Comparison of ENCODE assay signal across 18 mouse cellular contexts in the genomic region with DNA sequence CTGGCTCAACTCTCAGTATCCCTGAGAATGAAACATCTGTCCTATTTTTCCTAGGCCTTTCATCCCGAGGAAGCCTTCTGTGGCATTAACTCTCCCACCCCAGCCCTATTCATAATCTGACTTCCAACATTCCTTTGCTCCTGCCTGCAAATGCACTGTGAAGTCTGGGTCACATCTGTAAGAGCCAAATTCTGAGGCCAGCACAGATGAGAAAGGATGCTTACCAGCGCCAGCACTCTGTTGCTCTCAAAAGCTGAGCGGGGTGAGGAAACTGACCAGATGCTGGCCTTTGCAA. TPM values are rescaled to one million over a fixed set of nuclear protein-coding genes. Genes with fewer than 3 reads are reported as not detected.
DNase-seq lines count a peak whose midpoint lies in the region; ATAC-seq and TF ChIP-seq lines count a peak whose summit lies in the region.
"Had no signal": no experiment of that assay in that cellular context is flagged by ENCODE, and none has a peak within 500 bp of the region (broad histone marks: within the 10 kb centered on the region; RNA-seq: fewer than 3 reads in every experiment).

No protein-coding gene starts in this region.

- TF ChIP-seq CTCF in heart, postnatal 0 days (IDR thresholded peaks at IDR 0.05; ENCODE audit: low read depth): no peak

- peak; percentile 17 for DNase-seq in gastrocnemius, postnatal 14 days
- no peak for DNase-seq in gastrocnemius, postnatal 36 days
- DNase-seq in limb, embryonic 10.5 days (ENCODE audit: low spot score): no peak
- DNase-seq in heart, postnatal 0 days (ENCODE audit: low spot score): peak; percentile 34
- DNase-seq in frontal cortex, postnatal 36 days (ENCODE audit: low spot score in 2 of 2): no peak
- no peak for DNase-seq in adrenal gland, postnatal 10 days
- DNase-seq: cerebellum, adult 2 months had no signal

- H3K27ac ChIP-seq in limb, embryonic 12.5 days: 0 out of 2 replicates have a peak overlapping the region, but pooled peaks have one; percentile 42
- no peak overlapping the region for H3K27ac ChIP-seq in limb, embryonic 10.5 days
- peak overlapping the region; percentile 14 for H3K27ac ChIP-seq in brown adipose tissue, adult 24 weeks (replicated peaks; ENCODE audit: low read depth, low read length)
- H3K27ac ChIP-seq in heart, postnatal 0 days (ENCODE audit: low read depth): peak overlapping the region; percentile 57; the same call in 1 of the 2 replicates
- H3K27ac ChIP-seq: forebrain, embryonic 12.5 days; hindbrain, embryonic 15.5 days; kidney, postnatal 0 days; midbrain, embryonic 10.5 days had no signal

- H3K4me1 ChIP-seq in limb, embryonic 12.5 days (replicated peaks): peaks cover 5% of the 10 kb centered on the region; the same call in 1 of the 2 replicates
- peaks cover 5% of the 10 kb centered on the region; the same call in 1 of the 2 replicates for H3K4me1 ChIP-seq in limb, embryonic 10.5 days
- no peaks in the 10 kb centered on the region for H3K4me1 ChIP-seq in brown adipose tissue, adult 24 weeks (ENCODE audit: control insufficient read depth, insufficient read depth, insufficient read length, low read length)
- no peaks in the 10 kb centered on the region for H3K4me1 ChIP-seq in heart, postnatal 0 days (ENCODE audit: control insufficient read depth, insufficient read depth)
- H3K4me1 ChIP-seq: forebrain, embryonic 12.5 days; hindbrain, embryonic 15.5 days had no signal

- no peak for TF ChIP-seq EP300 in heart, postnatal 0 days (IDR thresholded peaks at IDR 0.05; ENCODE audit: low read depth)

- H3K36me3 ChIP-seq in limb, embryonic 12.5 days: peaks cover 17% of the 10 kb centered on the region
- peaks cover 25% of the 10 kb centered on the region for H3K36me3 ChIP-seq in limb, embryonic 10.5 days
- peaks cover 10% of the 10 kb centered on the region for H3K36me3 ChIP-seq in heart, postnatal 0 days (replicated peaks; ENCODE audit: control insufficient read depth, insufficient read depth, low read length)

- 67% methylated on average over 3 of the region's 3 CpGs for WGBS in limb, embryonic 12.5 days
- WGBS in limb, embryonic 10.5 days: 75% methylated on average over 3 of the region's 3 CpGs
- WGBS in heart, postnatal 0 days: 44% methylated on average over 3 of the region's 3 CpGs

- ATAC-seq in limb, embryonic 12.5 days (ENCODE audit: insufficient number of reproducible peaks, insufficient read depth, low FRiP score, low TSS enrichment, low read depth): no peak
- ATAC-seq in heart, postnatal 0 days (ENCODE audit: insufficient read depth, low read depth): no peak

- no peak overlapping the region for H3K4me2 ChIP-seq in limb, embryonic 12.5 days
- H3K4me2 ChIP-seq in heart, postnatal 0 days (ENCODE audit: low read depth, low read length): no peak overlapping the region
- H3K4me2 ChIP-seq: forebrain, embryonic 12.5 days; hindbrain, embryonic 15.5 days; limb, embryonic 13.5 days had no signal

- H3K4me3 ChIP-seq in limb, embryonic 12.5 days (replicated peaks): no peak overlapping the region
- no peak overlapping the region for H3K4me3 ChIP-seq in limb, embryonic 10.5 days
- no peak overlapping the region for H3K4me3 ChIP-seq in brown adipose tissue, adult 24 weeks (ENCODE audit: insufficient read depth, low read depth, low read length)
- H3K4me3 ChIP-seq in heart, postnatal 0 days (ENCODE audit: low read depth, low read length): no peak overlapping the region
- H3K4me3 ChIP-seq: forebrain, embryonic 12.5 days; hindbrain, embryonic 15.5 days; limb, embryonic 13.5 days; midbrain, embryonic 10.5 days had no signal

- no peaks in the 10 kb centered on the region for H3K9me3 ChIP-seq in limb, embryonic 12.5 days
- no peaks in the 10 kb centered on the region for H3K9me3 ChIP-seq in limb, embryonic 10.5 days (replicated peaks)
- H3K9me3 ChIP-seq in heart, postnatal 0 days (replicated peaks; ENCODE audit: control insufficient read depth, low read length): no peaks in the 10 kb centered on the region
- H3K9me3 ChIP-seq: forebrain, embryonic 12.5 days; hindbrain, embryonic 15.5 days; limb, embryonic 13.5 days; midbrain, embryonic 10.5 days had no signal

- H3K27me3 ChIP-seq in limb, embryonic 12.5 days: no peaks in the 10 kb centered on the region
- no peaks in the 10 kb centered on the region for H3K27me3 ChIP-seq in limb, embryonic 10.5 days (ENCODE audit: low read depth, poor library complexity, severe bottlenecking)
- no peaks in the 10 kb centered on the region for H3K27me3 ChIP-seq in heart, postnatal 0 days (ENCODE audit: control insufficient read depth, insufficient read depth, low read length)
- H3K27me3 ChIP-seq: forebrain, embryonic 12.5 days; hindbrain, embryonic 15.5 days; limb, embryonic 13.5 days had no signal

- H3K9ac ChIP-seq in limb, embryonic 12.5 days (replicated peaks): no peak overlapping the region
- H3K9ac ChIP-seq in heart, postnatal 0 days (replicated peaks; ENCODE audit: low read depth, low read length): no peak overlapping the region
- H3K9ac ChIP-seq: forebrain, embryonic 12.5 days; hindbrain, embryonic 15.5 days; limb, embryonic 13.5 days had no signal

- intact Hi-C loops in gastrocnemius, postnatal 14 days (cut with DNase I; ENCODE audit: low total_unique reads): no loop called here
- intact Hi-C loops in gastrocnemius, postnatal 36 days (cut with DNase I): no loop called here

RNA-seq across cellular contexts. Expression of gene Tm4sf19, which starts 3.8 kb away (rescaled TPM):
- not detected for total RNA-seq in gastrocnemius, postnatal 14 days (2021)
- total RNA-seq in gastrocnemius, postnatal 36 days (2021): not detected
- not detected in 2 replicates for polyA plus RNA-seq in limb, embryonic 12.5 days (2016; fragmentation: Nextera tagmentation; extraction: Ambion mirVana)
- not detected in 2 replicates for polyA plus RNA-seq in limb, embryonic 10.5 days (2016; fragmentation: Nextera tagmentation; extraction: Ambion mirVana)
- polyA plus RNA-seq in brown adipose tissue, adult 24 weeks (2012; ENCODE audit: insufficient read depth, insufficient read length, missing spikeins): not detected in 2 replicates
- total RNA-seq in heart, postnatal 0 days (2014; rRNA removed; ENCODE audit: low replicate concordance): not detected in 2 replicates
- not detected in 2 replicates for polyA plus RNA-seq in heart, postnatal 0 days (2015; fragmentation: Nextera tagmentation; extraction: Ambion mirVana)
- total RNA-seq in adrenal gland, postnatal 10 days (2021): under 1 TPM in 1 of 2 experiments, not detected in 1; 0.42 TPM
- total RNA-seq: adrenal gland, postnatal 4 days; layer of hippocampus, postnatal 10 days had no signal
- polyA plus RNA-seq: cerebellum, adult 2 months; forebrain, embryonic 12.5 days; hindbrain, embryonic 15.5 days; kidney, postnatal 0 days; limb, embryonic 13.5 days; lung, embryonic 16.5 days; midbrain, embryonic 10.5 days; thymus, postnatal 0 days had no signal

RNA-seq across cellular contexts. Expression of gene Tctex1d2, which starts 23.0 kb away (rescaled TPM):
- total RNA-seq in gastrocnemius, postnatal 14 days (2021): 1 to 10 TPM; 4.5 to 5.7 TPM
- total RNA-seq in gastrocnemius, postnatal 36 days (2021): 1 to 10 TPM; 3.3 to 4.8 TPM
- polyA plus RNA-seq in limb, embryonic 12.5 days (2016; fragmentation: Nextera tagmentation; extraction: Ambion mirVana): 31.4 and 31.9 TPM in 2 replicates
- 31.4 and 33.2 TPM in 2 replicates for polyA plus RNA-seq in limb, embryonic 10.5 days (2016; fragmentation: Nextera tagmentation; extraction: Ambion mirVana)
- 8.8 and 12.4 TPM in 2 replicates for polyA plus RNA-seq in brown adipose tissue, adult 24 weeks (2012; ENCODE audit: insufficient read depth, insufficient read length, missing spikeins)
- 11.1 and 18.1 TPM in 2 replicates for total RNA-seq in heart, postnatal 0 days (2014; rRNA removed; ENCODE audit: low replicate concordance)
- 26.8 and 30.3 TPM in 2 replicates for polyA plus RNA-seq in heart, postnatal 0 days (2015; fragmentation: Nextera tagmentation; extraction: Ambion mirVana)
- total RNA-seq in adrenal gland, postnatal 10 days (2021): 1 to 10 TPM; 5.8 to 6.0 TPM

RNA-seq across cellular contexts. Expression of gene Pcyt1a, which starts 34.2 kb away (rescaled TPM):
- total RNA-seq in gastrocnemius, postnatal 14 days (2021): 10 to 100 TPM; 74.4 to 74.6 TPM
- total RNA-seq in gastrocnemius, postnatal 36 days (2021): 100 to 1,000 TPM; 105 to 121 TPM
- polyA plus RNA-seq in limb, embryonic 12.5 days (2016; fragmentation: Nextera tagmentation; extraction: Ambion mirVana): 35.2 and 37.4 TPM in 2 replicates
- polyA plus RNA-seq in limb, embryonic 10.5 days (2016; fragmentation: Nextera tagmentation; extraction: Ambion mirVana): 38.6 and 41.4 TPM in 2 replicates
- 46.6 and 46.8 TPM in 2 replicates for polyA plus RNA-seq in brown adipose tissue, adult 24 weeks (2012; ENCODE audit: insufficient read depth, insufficient read length, missing spikeins)
- total RNA-seq in heart, postnatal 0 days (2014; rRNA removed; ENCODE audit: low replicate concordance): 50.3 and 54.2 TPM in 2 replicates
- 45.3 and 45.4 TPM in 2 replicates for polyA plus RNA-seq in heart, postnatal 0 days (2015; fragmentation: Nextera tagmentation; extraction: Ambion mirVana)
- total RNA-seq in adrenal gland, postnatal 10 days (2021): 10 to 100 TPM; 73.1 to 78.1 TPM

Comparison
In these comparisons a context has a peak if more than half of its experiments do, and no peak if none do; other contexts are left out.
1. DNase-seq: peak in gastrocnemius, postnatal 14 days (single experiment) and heart, postnatal 0 days (single experiment); none in gastrocnemius, postnatal 36 days (0 of 2), limb, embryonic 10.5 days (single experiment), frontal cortex, postnatal 36 days (0 of 2) and adrenal gland, postnatal 10 days (single experiment).